Mouse (Mus musculus): Measurements from ENCODE around the gene Fcgbp. TPM values are rescaled to one million over a fixed set of nuclear protein-coding genes. Genes with fewer than 3 reads are reported as not detected.
A peak's percentile ranks its signal among the peaks of the same experiment; 100 is the strongest.

The Fcgbp gene
- total RNA-seq, 2 experiments from 2014 or later = 0.89 to 1.7 TPM

DNA sequence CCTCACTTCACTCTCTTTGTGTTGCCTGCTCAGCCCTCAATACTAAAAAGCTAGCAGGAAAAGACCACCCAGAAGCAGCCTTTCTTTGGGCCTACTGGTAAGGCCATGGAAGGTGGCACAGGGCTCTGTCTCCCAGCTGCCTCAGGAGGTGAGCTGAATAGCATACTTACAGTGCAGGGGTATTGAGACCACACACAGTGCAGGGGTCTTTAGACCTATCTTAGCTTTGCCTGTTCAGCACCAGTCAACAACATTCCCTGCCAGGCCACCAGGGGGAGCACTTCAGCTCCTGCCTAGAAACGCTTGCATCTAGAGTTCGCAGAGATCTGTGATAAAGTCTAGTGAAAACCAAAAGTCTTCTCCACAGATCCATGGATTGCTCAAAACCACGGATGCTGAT is 77.2 kb downstream of the Fcgbp start:
- peak; percentile 74 for DNase-seq (ENCODE audit: low spot score in 2 of 2)

DNA sequence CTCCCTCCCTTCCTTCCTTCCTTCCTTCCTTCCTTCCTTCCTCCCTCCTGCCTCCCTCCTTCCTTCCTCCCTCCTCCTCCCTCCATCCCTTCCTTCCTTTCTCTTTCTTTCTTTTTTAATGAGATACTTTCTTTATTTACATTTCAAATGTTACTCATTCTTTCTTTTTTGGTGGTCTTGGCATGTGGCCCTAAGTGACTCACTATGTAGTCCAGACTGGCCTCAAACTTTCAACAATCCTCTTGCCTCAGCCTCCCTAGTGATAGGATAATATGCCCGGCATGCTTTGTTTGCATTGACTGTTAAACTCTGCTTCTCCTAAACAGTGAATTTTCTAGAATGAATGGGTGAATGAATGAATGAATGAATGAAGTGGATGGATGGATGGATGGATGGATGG is 78.8 kb downstream of the Fcgbp start:
- DNase-seq (ENCODE audit: low spot score in 2 of 2) = no peak

DNA sequence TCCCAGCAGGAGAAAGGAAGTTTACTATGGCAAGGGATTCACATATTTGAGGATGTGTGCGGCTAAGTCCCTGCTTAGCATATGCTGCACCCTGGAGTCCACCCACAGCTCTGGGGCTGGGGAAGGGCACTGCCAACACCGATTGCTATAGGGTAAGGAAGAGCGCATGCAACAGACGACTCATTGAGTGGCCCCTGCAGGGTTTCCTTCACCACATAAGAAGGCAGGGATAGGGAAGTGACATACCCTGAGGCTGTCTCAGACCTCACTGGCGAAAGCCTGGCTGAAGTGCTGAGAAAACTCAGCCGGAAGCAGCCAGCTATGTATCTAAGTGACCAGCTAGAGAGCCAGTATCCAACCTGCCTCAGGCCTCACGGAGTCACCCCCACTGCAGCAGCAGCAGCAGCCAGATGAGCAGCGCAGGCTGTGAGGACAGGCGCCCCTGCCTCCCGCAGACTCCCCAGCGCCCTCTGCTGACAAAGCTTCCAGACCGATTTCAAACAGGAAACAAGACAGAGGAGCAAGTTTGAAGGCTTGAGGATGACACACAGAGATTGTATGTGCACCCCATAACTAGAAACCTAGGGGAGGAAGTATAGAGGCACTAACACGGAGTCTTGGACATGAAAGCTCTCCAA is 80.7 kb downstream of the Fcgbp start:
- peak; percentile 58 to 71 for DNase-seq (ENCODE audit: low spot score in 2 of 2)

- DNase-seq (ENCODE audit: low spot score in 2 of 2) = peak in 1 of 2 experiments; percentile 11
Measured at GRCm38 (mm10) chr7:28153595-28153994, 82.6 kb downstream of the Fcgbp start.

DNA sequence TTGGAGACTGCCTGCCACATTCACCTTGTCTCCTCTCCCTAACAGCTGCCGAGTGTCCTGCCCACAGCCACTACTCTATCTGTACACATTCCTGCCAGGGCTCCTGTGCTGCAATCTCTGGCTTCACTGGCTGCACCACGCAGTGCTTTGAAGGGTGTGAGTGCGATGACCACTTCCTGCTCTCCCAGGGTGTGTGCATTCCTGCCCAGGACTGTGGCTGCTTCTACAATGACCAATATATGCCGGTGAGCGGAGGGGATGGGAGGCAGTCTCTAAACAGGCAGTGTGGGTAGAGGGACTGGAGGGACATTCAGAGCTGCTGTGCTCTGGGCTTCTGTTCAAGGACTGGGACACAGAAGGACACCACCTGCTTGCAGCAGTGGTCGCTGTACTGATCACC is 88.3 kb downstream of the Fcgbp start:
- DNase-seq (ENCODE audit: low spot score in 2 of 2) = no peak

GRCm38 (mm10) chr7:28159893-28160292 is 88.9 kb downstream of the Fcgbp start:
- DNase-seq (ENCODE audit: low spot score in 2 of 2) = no peak

- DNase-seq (ENCODE audit: low spot score in 2 of 2) = no peak
Measured at GRCm38 (mm10) chr7:28161163-28161749, 90.2 kb downstream of the Fcgbp start.

DNA sequence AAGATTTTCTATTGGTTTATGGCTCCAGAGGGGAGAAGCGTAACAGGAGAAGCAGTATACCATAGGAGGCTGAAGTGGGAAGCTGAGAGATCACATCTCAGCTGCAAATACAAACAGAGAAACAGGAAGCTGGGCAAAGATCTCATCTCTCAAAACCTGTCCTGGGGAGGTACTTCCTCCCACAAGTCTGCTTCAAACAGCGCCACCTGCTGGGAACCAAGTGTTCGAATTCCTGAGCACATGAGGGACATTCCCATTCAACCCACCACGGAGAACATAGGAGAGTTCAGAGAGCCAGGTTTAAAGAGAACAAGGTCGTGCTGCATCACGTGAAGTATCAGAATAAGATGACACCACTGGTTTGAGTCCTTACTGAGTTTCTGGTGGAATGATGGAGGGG is 94.4 kb downstream of the Fcgbp start:
- no peak for DNase-seq (ENCODE audit: low spot score in 2 of 2)

GRCm38 (mm10) chr7:28168320-28169115 is 97.5 kb downstream of the Fcgbp start:
- DNase-seq (ENCODE audit: low spot score in 2 of 2) = peak; percentile 64 to 72

DNA sequence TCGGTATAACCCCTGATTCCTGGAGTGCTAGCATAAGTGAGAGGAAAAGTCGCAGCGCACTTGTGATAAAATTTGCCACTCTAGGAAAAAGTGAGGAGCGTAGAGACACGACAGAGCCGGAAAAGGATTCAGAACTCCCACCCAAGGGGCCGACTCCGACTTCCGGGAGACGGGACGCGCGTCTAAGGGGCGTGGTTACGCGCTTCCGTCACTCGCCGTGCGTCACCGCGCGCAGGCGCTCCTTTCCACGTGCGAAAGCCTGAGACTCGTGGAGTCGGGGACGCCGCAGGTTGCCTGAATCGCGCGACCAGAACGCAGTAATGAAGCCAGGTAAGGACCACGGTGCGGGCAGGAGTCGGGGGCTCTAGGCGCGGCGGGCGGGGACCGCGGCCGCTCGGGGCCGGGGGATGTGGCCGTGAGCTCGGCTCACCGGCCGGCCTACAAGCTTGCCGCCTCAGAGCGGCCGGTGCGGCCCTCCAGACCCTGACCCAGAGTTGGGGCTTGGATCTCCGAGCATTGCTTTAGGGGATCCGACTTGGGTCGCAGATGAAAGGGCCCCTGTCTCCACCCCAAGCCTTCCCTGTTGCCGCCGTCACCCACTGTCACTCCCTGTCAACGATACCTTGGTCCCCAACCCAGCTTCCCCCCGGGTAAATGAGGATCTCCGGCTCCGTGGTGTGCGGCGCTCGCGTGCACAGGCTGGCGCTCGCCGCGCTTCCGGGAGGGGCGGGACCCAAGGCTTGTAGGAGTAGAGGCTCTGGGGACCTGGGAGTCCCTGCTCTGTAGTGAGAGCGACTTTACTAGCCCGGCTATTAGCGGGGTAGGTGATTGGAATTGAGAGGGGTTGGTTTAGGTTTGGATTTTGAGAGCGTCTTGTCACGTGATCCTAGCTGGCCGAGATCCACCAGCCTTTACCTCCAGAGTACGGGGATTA is 98.7 kb downstream of the Fcgbp start, which contains the start of gene Fbl:
Gene Fbl, plus strand, starts transcription at position 222 of the 934 bp plus-strand sequence.
- peak; percentile 87 to 91 for DNase-seq (ENCODE audit: low spot score in 2 of 2)

Other genes with a start within 250 kb of the Fcgbp start
- 1 to 10 TPM; 4.4 to 4.5 TPM for gene Zfp59, start 232.6 kb upstream of the Fcgbp start, total RNA-seq (2021)
- gene Zfp607a, start 213.7 kb upstream of the Fcgbp start, total RNA-seq (2021) = 1 to 10 TPM; 2.4 to 4.0 TPM
- 10 to 100 TPM; 12.3 to 18.2 TPM for gene Zfp974, start 141.8 kb upstream of the Fcgbp start, total RNA-seq (2021)
- 10 to 100 TPM; 23.3 to 23.5 TPM for gene Zfp780b, start 92.1 kb upstream of the Fcgbp start, total RNA-seq (2021)
- gene Zfp850, start 57.1 kb upstream of the Fcgbp start, total RNA-seq (2021) = 1 to 10 TPM; 5.6 to 5.9 TPM
- 100 to 1,000 TPM; 130 to 137 TPM for gene Psmc4, start 21.1 kb upstream of the Fcgbp start, total RNA-seq (2021)
- gene 9530053A07Rik, start 58.2 kb downstream of the Fcgbp start, total RNA-seq (2021) = under 1 TPM; 0.04 to 0.09 TPM
- gene Fbl, start 98.5 kb downstream of the Fcgbp start, total RNA-seq (2021) = 10 to 100 TPM; 69.3 to 77.2 TPM
- gene Dyrk1b, start 108.2 kb downstream of the Fcgbp start, total RNA-seq (2021) = 10 to 100 TPM; 31.6 to 35.6 TPM
- 10 to 100 TPM; 67.3 to 68.9 TPM for gene Eid2, start 196.6 kb downstream of the Fcgbp start, total RNA-seq (2021)
- gene Eid2b, start 206.5 kb downstream of the Fcgbp start, total RNA-seq (2021) = 10 to 100 TPM; 41.8 to 43.2 TPM
- gene Selenov, start 219.9 kb downstream of the Fcgbp start, total RNA-seq (2021) = 1 to 10 TPM; 1.4 to 4.2 TPM
- gene Dll3, start 231.0 kb downstream of the Fcgbp start, total RNA-seq (2021) = 1 to 10 TPM; 6.5 to 8.9 TPM
- gene Timm50, start 240.8 kb downstream of the Fcgbp start, total RNA-seq (2021) = 10 to 100 TPM; 49.2 to 49.6 TPM

Data from layer of hippocampus, postnatal 10 days (tissue).